Mouse (Mus musculus) heart, postnatal 10 days (tissue): ENCODE measurements around the gene Pitx2. TPM values are rescaled to one million over a fixed set of nuclear protein-coding genes. Genes with fewer than 3 reads are reported as not detected.
A peak's percentile ranks its signal among the peaks of the same experiment; 100 is the strongest.

ENCODE experiments used
- DNase-seq, 2 experiments: peaks; one replicate each; pipeline ENCODE4 v3.0.0; 2021
- intact Hi-C: fragments of 180-260 bp; cut with DNase I; formaldehyde crosslinking; loops from one replicate; pipeline ENCODE4 v1.15.1; 2025
- total RNA-seq, 2 experiments: library from RNA; stranded (reverse); gene quantifications; 2 replicates each; pipeline ENCODE4 v1.2.3; 2021

Gene Pitx2
- total RNA-seq, 2 experiments from 2014 or later = 1.4 to 1.6 TPM

DNA sequence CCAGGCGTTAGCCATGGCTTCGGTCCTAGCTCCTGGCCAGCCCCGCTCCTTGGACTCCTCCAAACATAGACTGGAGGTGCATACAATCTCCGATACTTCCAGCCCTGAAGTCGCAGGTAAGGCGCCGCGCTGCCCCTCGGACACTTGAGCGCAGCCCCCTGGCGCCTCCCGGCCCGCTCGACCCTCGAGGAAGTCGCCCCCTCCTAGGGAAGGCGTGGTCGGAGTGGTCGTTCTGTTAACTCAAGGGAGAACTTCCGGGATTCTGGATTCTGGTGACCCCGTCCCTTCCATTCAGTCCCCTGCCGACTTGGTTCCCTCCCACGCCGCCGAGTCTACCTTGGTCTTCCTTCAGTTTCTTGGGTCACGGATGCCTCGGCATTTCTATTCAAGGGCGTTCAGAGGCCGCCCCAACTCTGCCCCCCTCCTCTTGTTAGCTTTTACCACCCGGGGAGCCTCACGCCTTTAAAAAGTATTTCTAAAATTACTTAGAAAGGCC is 15.0 kb downstream of the Pitx2 start:
- intact Hi-C loops = loop anchor here (2.0 to 5.0 kb wide), 2 partner anchors 14 to 1582 kb away; partner anchors contain the start of gene Neurog2
- DNase-seq = no peak

GRCm38 (mm10) chr3:129215241-129215750 is 15.6 kb downstream of the Pitx2 start:
- intact Hi-C loops = loop anchor here (2.0 to 5.0 kb wide), 2 partner anchors 14 to 1583 kb away; partner anchors contain the start of gene Neurog2
- no peak for DNase-seq

DNA sequence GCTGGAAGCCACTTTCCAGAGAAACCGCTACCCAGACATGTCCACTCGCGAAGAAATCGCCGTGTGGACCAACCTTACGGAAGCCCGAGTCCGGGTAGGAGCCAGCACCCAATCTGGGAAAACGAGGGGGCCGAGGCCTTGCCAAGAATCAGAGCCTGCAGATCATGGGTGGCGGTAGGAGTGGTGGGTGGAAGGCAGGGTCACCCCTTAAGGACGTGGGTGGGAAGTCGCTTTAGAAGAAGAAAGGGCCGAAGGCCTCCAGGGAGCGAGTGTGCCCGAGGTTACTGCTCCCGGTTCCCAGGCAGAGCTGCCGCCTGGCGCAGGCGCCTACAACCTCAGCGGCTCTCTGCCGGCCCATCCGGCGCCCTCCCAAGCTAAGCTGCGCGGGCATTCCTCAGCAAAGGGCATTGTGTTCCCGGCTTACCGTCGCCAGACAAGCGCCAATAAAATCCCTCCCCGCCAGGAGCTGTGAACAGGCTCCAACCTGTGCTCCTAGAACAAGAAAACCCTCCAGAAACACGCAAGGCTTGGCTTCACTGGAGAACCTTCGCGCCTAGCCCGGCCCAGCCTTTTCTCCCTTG is 16.2 kb downstream of the Pitx2 start:
- peak; percentile 60 for DNase-seq
- intact Hi-C loops = loop anchor here (2.0 to 5.0 kb wide), 2 partner anchors 15 to 1584 kb away; partner anchors contain the start of gene Neurog2

GRCm38 (mm10) chr3:129216491-129216890 is 16.8 kb downstream of the Pitx2 start:
- intact Hi-C loops = loop anchor here (5.0 kb wide), 1 partner anchor 1584 kb away; the partner anchor contains the start of gene Neurog2

DNA sequence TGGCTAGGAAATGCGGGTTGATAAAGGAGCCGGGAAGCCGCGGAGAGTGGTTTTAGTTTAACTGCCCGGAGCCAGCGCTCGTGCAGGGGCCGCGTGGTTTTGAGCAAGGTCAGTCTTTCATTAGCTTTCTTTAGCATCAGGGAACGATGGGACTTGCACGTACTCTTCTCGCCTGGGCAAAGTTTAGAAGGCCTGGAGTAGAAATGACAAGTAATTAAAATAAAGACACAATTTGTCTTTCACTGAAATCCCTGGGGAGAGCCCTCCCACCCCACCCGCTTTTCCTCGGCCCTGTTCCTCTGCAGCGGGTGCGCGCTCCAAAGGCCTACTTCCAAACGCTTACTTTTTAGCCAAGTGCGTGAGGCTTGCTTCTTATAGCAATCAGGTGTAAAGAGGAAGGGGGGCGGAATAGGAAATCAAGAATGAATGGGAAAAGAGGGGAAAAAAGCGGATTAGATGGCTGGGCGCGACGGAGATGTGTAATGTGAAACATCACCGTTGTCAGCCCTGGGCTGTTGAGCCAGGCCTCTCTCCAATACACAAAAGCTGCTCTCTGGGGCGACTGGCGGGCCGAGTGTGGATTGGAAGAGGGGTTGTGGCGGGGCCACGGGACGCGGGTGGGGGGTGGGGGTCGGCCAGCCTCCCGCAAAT is 17.4 kb downstream of the Pitx2 start:
- intact Hi-C loops = loop anchor here (5.0 kb wide), 1 partner anchor 1585 kb away; the partner anchor contains the start of gene Neurog2
- DNase-seq = no peak

More at GRCm38 (mm10) chr3:129216491-129216890, 16.8 kb downstream of the Pitx2 start:
- no peak for DNase-seq

DNA sequence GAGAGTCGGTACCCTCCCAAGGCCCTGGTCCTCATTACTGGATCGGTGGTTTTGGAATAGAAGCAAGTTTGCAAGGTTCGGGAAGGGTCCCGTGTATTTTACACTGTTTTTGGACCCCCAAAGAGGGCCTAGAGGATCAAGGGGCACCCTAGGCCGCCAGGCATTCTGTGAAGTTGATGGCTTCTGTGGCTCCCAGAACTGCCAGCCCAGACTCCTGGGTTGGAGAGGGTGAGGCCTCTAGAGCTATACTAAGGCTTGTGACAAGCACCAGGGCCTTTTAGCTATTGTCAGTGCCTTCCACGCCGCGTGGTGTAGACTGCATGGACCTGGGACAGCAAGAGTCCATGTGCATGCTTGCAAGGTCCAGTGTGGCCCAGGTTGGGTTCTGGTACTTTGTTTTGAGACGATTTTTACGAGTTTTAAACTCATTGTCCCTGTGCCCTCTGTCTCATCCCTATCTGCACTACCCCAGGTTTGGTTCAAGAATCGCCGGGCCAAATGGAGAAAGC is 18.2 kb downstream of the Pitx2 start:
- intact Hi-C loops = loop anchor here (5.0 kb wide), 1 partner anchor 1586 kb away; the partner anchor contains the start of gene Neurog2
- DNase-seq = no peak

DNA sequence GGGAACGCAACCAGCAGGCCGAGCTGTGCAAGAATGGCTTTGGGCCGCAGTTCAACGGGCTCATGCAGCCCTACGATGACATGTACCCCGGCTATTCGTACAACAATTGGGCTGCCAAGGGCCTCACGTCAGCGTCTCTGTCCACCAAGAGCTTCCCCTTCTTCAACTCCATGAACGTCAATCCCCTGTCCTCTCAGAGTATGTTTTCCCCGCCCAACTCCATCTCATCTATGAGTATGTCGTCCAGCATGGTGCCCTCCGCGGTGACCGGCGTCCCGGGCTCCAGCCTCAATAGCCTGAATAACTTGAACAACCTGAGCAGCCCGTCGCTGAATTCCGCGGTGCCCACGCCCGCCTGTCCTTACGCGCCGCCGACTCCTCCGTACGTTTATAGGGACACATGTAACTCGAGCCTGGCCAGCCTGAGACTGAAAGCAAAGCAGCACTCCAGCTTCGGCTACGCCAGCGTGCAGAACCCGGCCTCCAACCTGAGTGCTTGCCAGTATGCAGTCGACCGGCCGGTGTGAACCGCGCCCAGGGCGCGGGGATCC is 18.8 kb downstream of the Pitx2 start:
- intact Hi-C loops = loop anchor here (5.0 kb wide), 1 partner anchor 1586 kb away; the partner anchor contains the start of gene Neurog2
- no peak for DNase-seq

GRCm38 (mm10) chr3:129220086-129220670 is 20.5 kb downstream of the Pitx2 start:
- intact Hi-C loops = no loop called here
- no peak for DNase-seq

GRCm38 (mm10) chr3:129220681-129221379 is 21.2 kb downstream of the Pitx2 start:
- DNase-seq = no peak
- intact Hi-C loops = no loop called here

- DNase-seq = no peak
- intact Hi-C loops = no loop called here
Observed at GRCm38 (mm10) chr3:129221380-129222260, 21.9 kb downstream of the Pitx2 start.

DNA sequence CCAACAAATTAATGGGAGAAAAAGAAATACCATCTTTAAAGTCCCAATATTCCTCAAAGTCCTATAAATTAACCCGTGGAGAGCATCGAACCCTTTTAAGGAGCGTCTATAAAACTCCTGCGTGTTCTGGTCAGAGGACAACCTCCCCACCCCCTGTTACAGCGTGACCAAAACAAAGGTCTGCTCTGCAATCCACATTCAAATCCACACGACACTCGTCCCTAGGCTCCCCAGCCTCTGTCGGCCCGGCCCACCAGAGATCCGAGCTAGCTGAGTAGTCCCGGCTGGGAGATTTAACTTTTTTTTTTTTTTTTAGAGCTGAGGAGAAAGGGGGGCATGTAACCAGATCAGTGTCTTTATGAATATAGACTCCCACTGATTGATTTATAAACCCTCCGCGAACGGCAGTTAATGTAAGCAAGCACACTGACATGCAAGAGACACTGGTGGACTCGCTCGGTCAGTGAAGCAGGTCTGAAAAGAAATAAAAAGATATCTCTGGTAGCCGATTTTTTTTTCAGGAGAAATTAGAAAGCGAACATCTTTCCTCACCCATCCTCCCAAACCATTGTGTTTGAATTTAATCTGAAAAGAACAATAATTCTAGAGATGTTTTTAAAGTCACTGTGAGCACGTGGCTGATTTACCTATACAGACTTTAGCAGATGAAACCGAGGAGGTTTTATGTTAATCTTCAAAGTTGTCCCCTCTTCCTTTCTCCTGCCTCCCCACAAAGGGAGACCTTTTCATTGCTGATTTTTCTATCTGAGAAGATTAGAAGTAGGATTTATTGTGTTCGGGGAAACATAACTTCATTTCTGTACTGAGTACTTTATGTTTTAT is 23.0 kb downstream of the Pitx2 start:
- no peak for DNase-seq
- intact Hi-C loops = no loop called here

DNA sequence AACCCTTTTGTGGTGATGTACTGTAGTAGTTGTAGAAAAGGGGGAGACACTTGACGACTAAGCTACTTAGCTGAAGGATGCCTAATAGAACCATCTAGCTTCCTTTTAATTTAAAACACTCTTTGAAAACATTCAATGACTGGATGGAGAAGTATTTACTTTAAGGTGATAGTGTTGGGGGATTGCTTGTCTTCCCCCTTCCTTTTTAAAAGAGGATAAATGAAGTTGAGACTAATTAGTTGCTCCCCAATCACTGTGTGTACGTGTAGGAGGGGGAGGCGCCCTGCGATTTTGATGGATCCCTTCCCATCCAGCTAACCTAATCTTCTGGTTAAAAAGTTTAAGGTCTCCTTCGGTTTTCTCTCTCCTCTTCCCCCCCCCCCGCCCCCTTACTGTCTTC is 23.7 kb downstream of the Pitx2 start:
- intact Hi-C loops = no loop called here
- no peak for DNase-seq

DNA sequence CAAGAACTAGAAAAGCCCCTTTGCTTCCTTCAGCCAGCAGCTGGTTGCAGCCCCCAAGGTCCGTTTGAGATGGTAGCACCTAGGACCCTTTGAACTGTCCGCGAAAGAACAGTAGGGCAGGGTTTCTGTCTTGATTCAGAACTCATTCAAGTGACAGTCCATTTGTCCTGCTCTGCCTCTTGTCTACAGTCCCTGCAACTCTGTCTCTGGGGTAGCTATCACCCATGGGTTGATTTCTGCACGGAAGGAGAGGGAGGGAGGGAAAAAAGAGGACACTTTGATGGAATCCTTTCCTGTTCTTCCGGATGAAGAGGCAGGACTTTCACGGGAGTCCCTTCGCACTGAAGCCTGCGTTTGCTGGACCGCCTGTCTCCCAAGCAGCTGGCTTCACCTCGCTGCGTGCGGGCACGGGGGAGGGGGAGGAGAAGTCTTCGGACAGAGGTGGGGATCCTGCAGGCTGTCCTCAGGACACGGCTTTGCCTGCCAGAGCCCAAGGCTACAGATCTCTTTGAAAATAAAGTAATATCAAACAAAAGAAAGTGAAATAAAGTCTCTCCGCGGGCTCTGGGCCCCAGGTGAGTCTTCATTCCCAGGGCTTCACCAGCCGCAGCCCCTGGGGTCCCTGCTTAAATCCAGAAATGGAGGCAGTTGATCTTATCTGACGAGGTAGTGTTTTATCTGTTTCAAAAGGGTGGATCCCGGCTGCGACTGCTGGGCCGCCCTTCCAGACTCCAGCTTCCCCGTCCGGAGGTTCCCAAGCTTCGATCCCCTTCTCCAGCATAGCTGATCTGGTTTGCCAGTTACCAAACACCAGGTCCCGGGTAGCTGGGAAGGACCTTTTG is 24.5 kb downstream of the Pitx2 start:
- DNase-seq = peak in 1 of 2 experiments; percentile 17
- intact Hi-C loops = no loop called here

DNA sequence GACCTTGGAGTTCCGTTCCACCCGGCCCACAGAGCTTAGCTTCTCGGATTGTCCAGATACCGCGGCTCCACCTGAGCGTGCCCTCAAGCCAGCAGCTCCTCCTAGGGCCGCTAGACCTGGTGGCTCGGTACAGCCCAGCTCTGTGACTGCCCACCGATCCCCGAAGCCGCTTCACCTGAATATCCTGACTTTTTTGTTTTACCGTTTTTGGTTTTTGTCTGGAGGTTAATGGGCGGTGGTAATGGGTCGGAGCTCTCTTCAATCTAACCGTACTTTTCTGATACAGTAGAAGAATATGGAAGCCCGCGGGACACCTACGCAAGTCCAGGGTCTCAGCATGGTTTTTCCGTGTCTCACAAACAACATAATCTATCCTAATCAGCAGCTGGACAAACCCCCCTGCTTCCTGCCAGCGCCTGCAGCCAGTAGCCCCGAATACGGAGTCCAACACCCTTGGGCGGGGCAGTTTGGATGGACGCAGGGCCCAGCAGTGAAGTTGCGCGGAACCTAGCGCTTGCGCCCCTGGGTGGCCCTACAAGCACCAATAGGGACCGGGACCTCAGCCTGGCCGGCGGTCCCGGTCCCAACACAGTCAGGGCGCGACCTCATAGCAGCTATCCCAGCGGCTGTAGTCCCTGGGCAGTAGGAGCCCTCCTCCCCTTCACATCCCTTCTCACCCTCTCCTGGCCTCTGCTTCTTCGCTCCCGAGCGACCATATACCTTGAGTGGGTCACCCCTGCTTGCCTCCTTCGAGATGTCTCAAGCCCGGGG is 25.3 kb downstream of the Pitx2 start:
- no peak for DNase-seq
- intact Hi-C loops = no loop called here

DNA sequence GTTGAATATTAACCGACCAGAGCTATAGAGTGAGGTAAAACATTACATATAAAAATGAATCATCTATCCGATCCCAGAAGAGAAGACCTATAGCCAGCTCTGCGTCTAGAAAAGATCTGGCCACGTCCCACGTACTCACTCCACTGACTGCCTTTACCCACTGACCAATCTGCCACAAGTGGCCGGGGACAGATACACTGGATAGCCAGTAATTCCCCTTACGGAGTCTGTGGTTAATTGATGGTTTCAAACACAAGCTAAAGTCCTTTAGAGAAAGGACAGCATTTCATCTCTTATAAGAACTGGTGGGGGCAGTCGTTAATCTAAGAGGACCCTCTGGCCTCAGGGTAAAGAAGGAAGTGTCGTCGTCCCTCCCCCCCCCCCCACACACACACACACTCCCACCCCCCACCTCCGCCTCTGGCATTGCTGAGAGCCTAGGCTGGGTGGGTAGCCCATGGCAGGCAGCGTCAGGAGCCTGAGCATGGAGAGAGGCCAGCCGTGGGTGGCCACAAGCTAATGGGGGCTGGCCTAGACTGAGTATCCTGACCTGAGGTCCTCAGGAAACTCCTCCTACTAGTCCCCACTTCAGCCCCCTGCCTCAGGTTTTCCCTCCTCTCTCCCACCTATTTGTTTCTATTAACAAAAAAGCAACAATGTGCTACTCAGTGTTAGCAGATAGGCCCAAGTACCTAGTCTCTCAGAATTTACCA is 26.1 kb downstream of the Pitx2 start:
- intact Hi-C loops = no loop called here
- DNase-seq = no peak

DNA sequence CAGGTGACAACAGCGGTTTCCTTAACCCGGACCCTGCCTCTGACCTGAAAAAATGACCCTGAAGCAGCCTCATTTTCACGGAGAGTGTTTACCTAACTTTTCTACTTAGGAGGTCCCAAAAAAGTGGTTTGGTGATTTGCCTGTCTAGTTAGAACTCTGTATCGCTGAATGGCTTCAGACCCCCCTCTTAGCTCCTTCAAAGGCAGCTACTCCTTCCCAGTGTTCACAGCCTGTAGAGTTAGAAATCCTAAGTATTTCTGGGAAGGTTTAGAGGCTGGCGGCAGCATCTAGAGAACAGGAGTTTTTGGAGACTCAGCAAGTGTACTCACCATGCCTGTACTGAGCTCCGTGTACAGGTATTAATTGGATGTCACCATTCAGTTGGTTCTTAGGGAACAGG is 27.0 kb downstream of the Pitx2 start:
- DNase-seq = no peak

More for the DNA sequence above, 27.0 kb downstream of the Pitx2 start:
- intact Hi-C loops = no loop called here
